Mouse (Mus musculus) heart, postnatal 0 days (tissue): Measurements from ENCODE around the gene Crlf2. TPM values are rescaled to one million over a fixed set of nuclear protein-coding genes. Genes with fewer than 3 reads are reported as not detected.

Experiments used
- ATAC-seq: fragments of 200-750 bp; cut with Nextera tagmentation; 2 replicates; pipeline ENCODE4 v1.8.0; 2017; ENCODE audit warnings: low read depth, moderate number of reproducible peaks, moderate library complexity; ENCODE audit not compliant: insufficient read depth
- DNase-seq: peaks from one replicate; pipeline ENCODE4 v3.0.0-alpha.2; 2016; ENCODE audit warnings: low spot score
- H3K27ac ChIP-seq: fragments of 300-500 bp; sonication (generic); 2 replicates; pipeline ENCODE4 v1.5.1; 2014; ENCODE audit warnings: low read depth, mild to moderate bottlenecking
- H3K27me3 ChIP-seq: fragments of 300-500 bp; sonication (generic); 2 replicates; pipeline ENCODE4 v1.6.1; 2014; ENCODE audit warnings: low read length, mixed read lengths; ENCODE audit not compliant: control insufficient read depth, insufficient read depth
- H3K36me3 ChIP-seq: fragments of 300-500 bp; sonication (generic); replicated peaks from 2 replicates; pipeline ENCODE4 v1.6.1; 2014; ENCODE audit warnings: low read length, mixed read lengths; ENCODE audit not compliant: control insufficient read depth, insufficient read depth
- H3K4me1 ChIP-seq: fragments of 300-500 bp; sonication (generic); 2 replicates; pipeline ENCODE4 v1.6.1; 2014; ENCODE audit warnings: antibody characterized with exemption; ENCODE audit not compliant: control insufficient read depth, insufficient read depth
- H3K4me2 ChIP-seq: fragments of 300-500 bp; sonication (generic); 2 replicates; pipeline ENCODE4 v1.6.1; 2014; ENCODE audit warnings: low read depth, mild to moderate bottlenecking, low read length, moderate library complexity
- H3K4me3 ChIP-seq: fragments of 300-500 bp; sonication (generic); 2 replicates; pipeline ENCODE4 v1.5.1; 2014; ENCODE audit warnings: low read depth, low read length
- H3K9ac ChIP-seq: fragments of 300-500 bp; sonication (generic); replicated peaks from 2 replicates; pipeline ENCODE4 v1.6.1; 2014; ENCODE audit warnings: low read depth, low read length, mixed read lengths
- H3K9me3 ChIP-seq: fragments of 300-500 bp; sonication (generic); replicated peaks from 2 replicates; pipeline ENCODE4 v1.6.1; 2016; ENCODE audit warnings: low read length; ENCODE audit not compliant: control insufficient read depth
- CTCF ChIP-seq: IDR thresholded peaks from 2 replicates; pipeline ENCODE4 v1.5.1; 2016; ENCODE audit warnings: antibody characterized with exemption, control low read depth, low read depth
- EP300 ChIP-seq: IDR thresholded peaks from 2 replicates; pipeline ENCODE4 v1.6.1; 2016; ENCODE audit warnings: antibody characterized with exemption, low read depth
- WGBS: fragments of 180-500 bp; shearing (Covaris S2); extraction: QIAGEN DNeasy Blood & Tissue Kit; methylation state at CpG from one replicate; pipeline ENCODE4 v1.1.7; 2014; 5-methylcytosine and 5-hydroxymethylcytosine counted together
- polyA plus RNA-seq: library from polyadenylated mRNA; unstranded; fragments of >200 nt; fragmentation: Nextera tagmentation; extraction: Ambion mirVana; gene quantifications from 2 replicates; pipeline ENCODE4 v1.2.1, GENCODE M21; 2015
- total RNA-seq: library from RNA; depleted of rRNA; stranded (reverse); fragments of >200 nt; gene quantifications from 2 replicates; pipeline ENCODE4 v1.2.3, GENCODE M21; 2014; ENCODE audit warnings: low replicate concordance

Crlf2 gene
- total and polyA plus RNA-seq, 2 experiments from 2014 or later, result 11.5 to 13.2 TPM

DNA sequence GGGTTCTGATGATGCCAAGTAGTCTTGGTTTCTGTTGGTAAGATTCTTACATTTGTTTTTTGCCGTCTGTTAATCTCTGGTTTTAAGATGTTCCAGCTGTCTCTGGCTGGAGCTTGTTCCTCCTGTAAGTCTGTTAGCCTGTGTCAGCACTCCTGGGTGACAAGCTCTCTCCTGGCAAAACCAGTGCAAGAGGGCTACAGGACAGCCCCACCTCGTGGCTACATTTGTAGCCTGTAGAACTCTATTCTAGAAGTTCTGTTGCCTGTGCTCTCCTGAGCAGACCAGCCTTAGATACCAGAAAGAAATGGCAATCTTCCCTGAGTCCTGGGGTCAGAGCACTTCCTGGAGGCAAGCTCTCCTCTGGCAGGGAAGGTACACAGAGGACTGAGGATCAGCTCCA, 4.0 kb upstream of the Crlf2 start:
- H3K4me1 ChIP-seq, result no peaks in the 10 kb centered on the region
- DNase-seq, result no peak
- no peaks in the 10 kb centered on the region for H3K27me3 ChIP-seq
- 38% methylated on average over 2 of the region's 2 CpGs for WGBS
- no peak for ATAC-seq
- no peak overlapping the region for H3K27ac ChIP-seq
- H3K9me3 ChIP-seq, result no peaks in the 10 kb centered on the region
- H3K36me3 ChIP-seq, result no peaks in the 10 kb centered on the region
- H3K4me3 ChIP-seq, result no peak overlapping the region
- H3K9ac ChIP-seq, result no peak overlapping the region
- TF ChIP-seq EP300 (no peak), CTCF (no peak)
- no peak overlapping the region for H3K4me2 ChIP-seq

DNA sequence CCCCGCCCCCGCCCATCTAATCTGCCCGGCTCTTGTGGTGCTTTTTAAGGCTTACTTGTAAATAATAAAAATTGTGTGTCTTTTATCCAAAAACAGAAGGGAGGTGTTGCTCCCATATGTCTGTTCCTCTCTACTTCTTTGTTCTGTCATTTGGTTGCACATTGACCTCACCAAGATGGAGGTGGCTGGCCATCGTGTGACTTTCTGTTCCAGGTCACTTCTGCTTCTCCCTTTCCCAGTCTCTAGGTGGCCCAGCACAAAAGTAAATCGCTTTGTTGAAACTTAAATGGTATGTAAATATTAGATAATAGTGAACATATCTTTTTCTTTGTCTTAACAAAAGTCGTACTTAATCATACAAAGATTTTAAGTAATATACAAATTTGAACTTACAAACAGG, 398 bp upstream of the Crlf2 start:
- Histone ChIP-seq H3K36me3 (0 out of 2 replicates have a peak, but pooled peaks cover 3% of the 10 kb centered on the region), H3K27me3 (no peaks in the 10 kb centered on the region), H3K9me3 (peaks cover 24% of the 10 kb centered on the region), H3K27ac (peak overlapping the region; percentile 93; the same call in 1 of the 2 replicates), H3K4me1 (no peaks in the 10 kb centered on the region), H3K9ac (0 out of 2 replicates have a peak overlapping the region, but pooled peaks have one; percentile 49), H3K4me2 (peak overlapping the region; percentile 70), H3K4me3 (peak overlapping the region; percentile 71)
- ATAC-seq (no peak), DNase-seq (no peak)
- 23% methylated on average over 6 of the region's 6 CpGs for WGBS
- TF ChIP-seq EP300 (no peak), CTCF (no peak)

DNA sequence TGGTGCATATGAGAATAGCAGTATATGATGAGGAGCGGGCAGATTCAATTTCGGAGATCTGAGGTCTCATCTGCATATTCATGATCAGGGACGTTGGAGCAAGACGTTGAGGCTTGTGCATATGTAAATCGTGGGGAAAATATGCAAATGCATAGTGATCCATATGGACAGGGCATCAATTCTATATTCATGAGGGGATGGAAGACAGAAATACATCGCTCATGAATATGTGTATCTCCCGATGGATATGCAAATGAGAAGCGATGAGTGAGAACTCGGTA, 730 bp downstream of the Crlf2 start:
- Histone ChIP-seq H3K27ac (peak overlapping the region; percentile 88), H3K9ac (no peak overlapping the region), H3K4me2 (peak overlapping the region; percentile 70), H3K4me3 (peak overlapping the region; percentile 71), H3K4me1 (no peaks in the 10 kb centered on the region), H3K36me3 (0 out of 2 replicates have a peak, but pooled peaks cover 3% of the 10 kb centered on the region), H3K9me3 (peaks cover 33% of the 10 kb centered on the region), H3K27me3 (no peaks in the 10 kb centered on the region)
- TF ChIP-seq CTCF (no peak), EP300 (no peak)
- no peak for ATAC-seq
- 0% methylated on average over 9 of the region's 9 CpGs for WGBS
- no peak for DNase-seq

DNA sequence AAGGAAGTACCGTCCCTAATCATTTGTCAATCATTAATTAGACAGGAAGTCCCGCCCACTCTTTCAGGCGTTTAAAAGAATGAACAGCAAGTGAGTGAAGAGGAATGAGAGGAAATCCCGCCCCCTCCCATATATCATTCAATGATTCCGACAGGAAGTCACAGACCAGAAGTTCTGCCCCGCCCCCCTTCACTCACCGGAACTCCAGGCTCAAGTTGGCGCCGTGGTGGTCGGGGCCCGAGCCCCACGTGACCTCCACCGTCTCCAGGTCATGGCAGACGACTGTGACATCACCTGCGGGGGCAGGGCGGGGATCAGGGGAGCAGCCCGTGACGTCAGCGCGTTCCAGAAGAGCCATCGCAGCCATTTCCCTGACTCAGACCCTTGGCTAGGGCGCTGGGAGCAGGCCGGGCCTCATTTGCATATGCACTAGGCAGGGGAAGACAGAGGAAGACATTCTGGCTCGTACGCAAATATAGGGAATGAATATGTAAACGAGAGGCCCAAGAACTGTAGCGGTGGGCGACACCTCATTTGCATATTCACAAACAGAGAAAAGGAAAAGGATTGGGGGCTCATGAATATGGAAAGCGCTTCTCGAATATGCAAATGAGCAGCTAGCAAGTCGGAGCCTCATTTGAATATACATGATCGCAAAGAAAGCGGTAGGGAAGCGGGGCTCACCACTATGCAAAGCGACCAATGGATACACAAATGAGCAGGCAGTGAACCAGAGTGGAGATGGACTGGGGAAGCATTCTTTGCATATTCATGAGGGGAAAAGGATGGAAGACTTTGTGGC, 1.3 kb downstream of the Crlf2 start:
- ATAC-seq, result peak; percentile 63
- TF ChIP-seq CTCF (no peak), EP300 (no peak; the same call in 1 of the 2 replicates)
- peak overlapping the region; percentile 70 for H3K4me2 ChIP-seq
- no peak overlapping the region for H3K9ac ChIP-seq
- no peaks in the 10 kb centered on the region for H3K4me1 ChIP-seq
- 0 out of 2 replicates have a peak, but pooled peaks cover 3% of the 10 kb centered on the region for H3K36me3 ChIP-seq
- H3K4me3 ChIP-seq, result peak overlapping the region; percentile 71
- peaks cover 38% of the 10 kb centered on the region for H3K9me3 ChIP-seq
- no peaks in the 10 kb centered on the region for H3K27me3 ChIP-seq
- DNase-seq, result peak; percentile 98
- WGBS, result under 1% methylated on average over 35 of the region's 35 CpGs
- peak overlapping the region; percentile 88 for H3K27ac ChIP-seq

DNA sequence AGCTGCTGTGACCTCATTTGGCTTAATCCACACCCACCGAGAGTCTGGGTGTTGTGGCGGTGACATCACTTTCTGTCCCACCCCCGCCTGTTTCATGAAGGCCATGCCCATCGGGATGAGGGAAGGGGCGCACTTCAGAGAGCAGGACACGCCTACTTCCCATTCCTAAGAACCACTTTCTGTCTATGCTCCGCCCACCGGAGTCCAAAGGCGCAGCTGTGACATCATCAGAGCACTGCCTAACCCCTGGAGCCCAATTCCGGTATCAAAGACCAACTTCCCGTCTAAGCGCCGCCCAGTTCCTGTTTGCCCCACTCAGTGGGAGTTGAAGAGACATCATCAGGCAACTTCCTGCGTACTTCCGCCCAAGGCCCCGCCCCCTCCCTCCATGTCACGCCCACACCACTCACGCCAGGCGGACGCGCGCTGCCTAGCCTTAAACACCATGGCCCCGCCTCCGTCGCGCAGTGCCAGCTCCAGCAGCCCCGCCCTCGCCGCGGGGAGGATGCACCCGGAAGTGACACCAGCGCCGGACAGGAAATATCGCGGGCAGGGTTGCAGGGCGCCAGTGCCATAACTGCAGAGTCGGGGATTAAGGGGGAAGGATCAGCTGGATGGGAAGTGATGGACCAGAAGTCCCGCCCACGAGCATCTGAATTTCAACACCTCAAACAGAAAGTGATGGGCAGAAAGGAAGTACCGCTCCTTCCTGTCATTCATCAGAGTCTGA, 2.0 kb downstream of the Crlf2 start:
- Histone ChIP-seq H3K36me3 (0 out of 2 replicates have a peak, but pooled peaks cover 3% of the 10 kb centered on the region), H3K4me1 (no peaks in the 10 kb centered on the region), H3K9ac (no peak overlapping the region), H3K4me3 (peak overlapping the region; percentile 71), H3K27ac (peak overlapping the region; percentile 88), H3K4me2 (peak overlapping the region; percentile 70), H3K9me3 (peaks cover 39% of the 10 kb centered on the region), H3K27me3 (no peaks in the 10 kb centered on the region)
- ATAC-seq (peak; percentile 62), DNase-seq (peak; percentile 82)
- 6% methylated on average over 40 of the region's 40 CpGs for WGBS
- TF ChIP-seq CTCF (no peak), EP300 (peak; percentile 32; the same call in 1 of the 2 replicates)
